Mouse (Mus musculus) megakaryocyte, embryonic 14.5 days (primary cell): ENCODE data around the gene Ank3.

ENCODE experiments used
- FLI1 ChIP-seq: IDR thresholded peaks from 2 replicates; pipeline ENCODE4 v1.6.1; 2012; ENCODE audit warnings: low read length, inconsistent platforms, mixed read lengths
- GATA1 ChIP-seq: IDR thresholded peaks from 3 replicates; pipeline ENCODE4 v1.6.1; 2012; ENCODE audit warnings: mixed read lengths, low read length, inconsistent platforms, borderline replicate concordance

DNA sequence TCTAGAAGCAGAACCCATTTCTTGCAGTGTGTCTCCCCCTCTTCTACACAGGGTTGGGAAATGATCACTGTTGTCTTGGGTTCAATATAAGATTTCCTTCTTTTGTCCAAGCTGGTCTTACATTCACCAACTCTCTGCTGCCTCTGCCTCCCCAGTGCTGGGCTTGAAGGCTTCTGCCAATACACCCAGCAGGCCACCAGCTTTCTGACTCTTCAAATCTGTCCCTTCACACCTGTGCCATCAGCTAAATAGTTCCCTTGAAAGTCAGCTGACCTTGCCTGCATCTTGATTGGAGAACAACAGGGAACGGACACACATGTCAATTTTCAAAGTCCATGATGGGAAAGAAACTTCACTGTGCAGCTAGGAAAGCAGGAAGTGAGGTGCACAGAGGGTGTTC is 300.1 kb downstream of the Ank3 start:
- TF ChIP-seq GATA1 (no peak), FLI1 (no peak)
